Mouse (Mus musculus) kidney, adult 2 months (tissue): ENCODE measurements around the gene Rbl2. TPM values are rescaled to one million over a fixed set of nuclear protein-coding genes. Genes with fewer than 3 reads are reported as not detected.
A peak's percentile ranks its signal among the peaks of the same experiment; 100 is the strongest.

Source experiments
- DNase-seq: peaks from one replicate; pipeline ENCODE4 v3.0.0; 2021
- H3K27ac ChIP-seq: fragments of 200-500 bp; 2 replicates; pipeline ENCODE4 v1.5.1; 2012; ENCODE audit warnings: low read depth, low read length, control low read depth, inconsistent platforms; ENCODE audit not compliant: insufficient read depth
- H3K27me3 ChIP-seq: fragments of 200-500 bp; replicated peaks from 2 replicates; pipeline ENCODE4 v1.6.1; 2012; ENCODE audit warnings: mild to moderate bottlenecking, moderate library complexity, low read length, inconsistent platforms; ENCODE audit not compliant: control insufficient read depth, insufficient read depth
- H3K36me3 ChIP-seq: fragments of 200-500 bp; 2 replicates; pipeline ENCODE4 v1.6.1; 2012; ENCODE audit warnings: mild to moderate bottlenecking, moderate library complexity, low read length, inconsistent platforms; ENCODE audit not compliant: control insufficient read depth, insufficient read depth
- H3K4me1 ChIP-seq: fragments of 200-500 bp; 2 replicates; pipeline ENCODE4 v1.6.1; 2011; ENCODE audit warnings: low read length; ENCODE audit not compliant: control insufficient read depth, insufficient read depth
- H3K4me3 ChIP-seq: fragments of 200-500 bp; 2 replicates; pipeline ENCODE4 v1.5.1; 2011; ENCODE audit warnings: mild to moderate bottlenecking, low read depth, low read length, control low read depth; ENCODE audit not compliant: insufficient read depth
- CTCF ChIP-seq: fragments of 200-500 bp; conservative IDR thresholded peaks from 2 replicates; pipeline ENCODE4 v1.5.1; 2011; ENCODE audit warnings: low read depth, mild to moderate bottlenecking, control low read depth, low read length, moderate library complexity, mixed read lengths; ENCODE audit not compliant: insufficient read depth, insufficient read length
- POLR2A ChIP-seq: fragments of 200-500 bp; IDR thresholded peaks from one replicate; pipeline ENCODE4 v1.6.1; 2011; ENCODE audit warnings: low read depth, low read length, control low read depth
- WGBS: fragments of 180-500 bp; shearing (Covaris S2); methylation state at CpG from one replicate; pipeline ENCODE4 v1.1.7; 2018; 5-methylcytosine and 5-hydroxymethylcytosine counted together
- polyA plus RNA-seq: library from polyadenylated mRNA; depleted of rRNA; stranded (reverse); fragments of >200 nt; gene quantifications from 2 replicates; pipeline ENCODE4 v1.2.3, GENCODE M21; 2012

The Rbl2 gene
- polyA plus RNA-seq, 1 experiment, result 38.1 TPM

DNA sequence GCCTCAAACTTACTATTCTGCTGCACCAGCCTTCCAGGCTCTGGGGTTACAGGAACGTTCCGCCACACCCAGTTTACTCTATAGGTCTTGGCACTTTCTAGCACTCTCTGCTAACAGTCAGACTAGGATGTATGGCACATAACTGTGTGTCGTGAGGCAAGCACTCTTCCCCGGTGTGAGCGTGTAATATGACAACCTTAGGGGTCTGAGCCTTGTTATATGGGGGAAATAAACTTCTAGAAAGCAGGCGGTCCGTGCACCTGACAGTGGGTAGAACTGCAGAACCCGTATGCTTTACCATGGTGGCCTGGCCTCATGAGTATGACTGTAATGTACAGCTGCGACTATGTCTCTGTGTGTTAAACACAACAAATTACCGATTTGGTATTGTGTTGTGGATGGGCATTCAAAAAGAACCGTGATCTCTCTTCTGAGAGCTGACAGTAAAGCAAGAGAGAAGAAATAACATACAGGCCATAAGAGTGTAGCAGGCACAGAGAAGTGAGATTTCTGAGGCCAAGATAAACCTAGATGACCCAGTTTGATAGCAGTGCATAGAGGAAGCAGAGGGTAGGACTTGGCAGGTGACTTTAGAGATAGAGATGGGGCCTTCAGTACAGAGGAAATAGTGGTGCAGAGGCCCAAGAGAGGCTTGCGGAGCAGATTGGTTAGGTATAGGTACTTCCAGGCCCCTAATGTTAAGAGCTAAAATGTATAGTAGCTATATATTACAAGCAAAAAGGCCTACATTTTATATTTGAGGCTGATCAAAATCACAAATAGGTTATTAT is 7.4 kb downstream of the Rbl2 start:
- Histone ChIP-seq H3K27ac (no peak overlapping the region), H3K27me3 (no peaks in the 10 kb centered on the region), H3K4me3 (no peak overlapping the region), H3K36me3 (peaks cover 9% of the 10 kb centered on the region), H3K4me1 (no peaks in the 10 kb centered on the region)
- 92% methylated on average over 12 of the region's 12 CpGs for whole genome bisulfite sequencing
- TF ChIP-seq POLR2A (no peak), CTCF (no peak)
- DNase-seq, result no peak

DNA sequence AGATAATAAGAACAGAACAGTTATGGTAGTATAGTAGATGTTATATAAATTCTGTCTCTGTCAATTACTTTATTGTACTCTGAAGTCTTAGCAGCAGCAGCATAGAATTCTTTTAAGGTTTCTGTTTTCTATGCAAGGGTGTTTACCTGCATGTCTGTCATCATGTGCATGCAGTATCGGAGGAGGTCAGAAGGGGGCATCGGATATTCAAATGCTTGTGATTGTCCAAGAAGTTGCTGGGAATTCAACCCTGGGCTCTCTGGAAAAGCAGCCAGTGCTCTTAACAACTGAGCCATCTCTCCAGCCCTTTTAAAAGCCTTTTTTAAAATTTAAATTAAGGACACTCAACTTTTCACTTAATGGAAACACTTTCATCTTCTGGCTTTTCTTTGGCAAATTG is 9.8 kb downstream of the Rbl2 start:
- WGBS, result 96% methylated on average over 2 of the region's 2 CpGs
- DNase-seq, result no peak
- Histone ChIP-seq H3K4me1 (no peaks in the 10 kb centered on the region), H3K36me3 (peaks cover 14% of the 10 kb centered on the region), H3K4me3 (no peak overlapping the region), H3K27ac (no peak overlapping the region), H3K27me3 (no peaks in the 10 kb centered on the region)
- no peak for TF ChIP-seq POLR2A
- no peak for TF ChIP-seq CTCF

DNA sequence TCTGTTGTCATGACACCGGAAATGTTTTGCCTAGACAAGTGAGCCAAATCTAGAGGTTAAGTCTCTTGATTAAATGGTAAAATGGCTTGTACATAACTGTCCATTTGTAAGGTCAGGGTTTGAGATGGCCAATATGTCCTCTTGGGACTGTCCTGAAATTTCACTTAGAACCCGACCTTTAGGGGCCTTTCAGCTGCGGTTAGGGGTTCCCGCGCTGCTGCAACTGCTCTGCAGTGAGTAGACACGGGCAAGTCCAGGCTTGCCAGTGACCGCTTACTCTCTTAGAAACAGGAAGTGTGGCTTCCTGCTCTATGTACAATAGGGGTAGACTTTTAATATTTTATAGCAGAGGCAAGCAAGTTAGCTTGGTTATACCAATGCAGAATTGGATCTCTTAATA is 12.1 kb downstream of the Rbl2 start:
- Histone ChIP-seq H3K36me3 (peaks cover 13% of the 10 kb centered on the region), H3K27ac (peak overlapping the region; percentile 26; the same call in 1 of the 2 replicates), H3K27me3 (no peaks in the 10 kb centered on the region), H3K4me3 (no peak overlapping the region), H3K4me1 (no peaks in the 10 kb centered on the region)
- WGBS, result 64% methylated on average over 7 of the region's 7 CpGs
- DNase-seq, result no peak
- no peak for TF ChIP-seq CTCF
- no peak for TF ChIP-seq POLR2A

DNA sequence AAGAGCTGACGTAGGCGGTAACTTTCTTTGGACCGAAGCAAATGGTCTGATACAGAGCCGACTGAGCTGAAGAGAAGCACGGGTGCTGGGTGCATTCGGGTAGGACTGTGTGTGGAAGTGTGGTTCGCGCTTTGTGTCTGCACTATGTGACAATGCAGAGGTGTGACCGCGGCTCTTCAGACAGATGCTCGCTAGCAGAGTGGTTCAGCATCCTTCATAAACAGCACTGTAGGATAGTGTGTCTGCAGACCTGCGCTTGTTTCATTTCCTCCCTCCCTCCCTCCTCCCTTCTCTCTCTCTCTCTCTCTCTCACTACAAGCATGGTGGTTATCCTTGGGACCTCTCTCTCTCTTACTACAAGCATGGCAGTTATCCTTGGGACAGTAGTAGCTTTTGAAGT is 12.6 kb downstream of the Rbl2 start:
- Histone ChIP-seq H3K27ac (no peak overlapping the region), H3K4me3 (no peak overlapping the region)
- WGBS, result 83% methylated on average over 12 of the region's 12 CpGs

DNA sequence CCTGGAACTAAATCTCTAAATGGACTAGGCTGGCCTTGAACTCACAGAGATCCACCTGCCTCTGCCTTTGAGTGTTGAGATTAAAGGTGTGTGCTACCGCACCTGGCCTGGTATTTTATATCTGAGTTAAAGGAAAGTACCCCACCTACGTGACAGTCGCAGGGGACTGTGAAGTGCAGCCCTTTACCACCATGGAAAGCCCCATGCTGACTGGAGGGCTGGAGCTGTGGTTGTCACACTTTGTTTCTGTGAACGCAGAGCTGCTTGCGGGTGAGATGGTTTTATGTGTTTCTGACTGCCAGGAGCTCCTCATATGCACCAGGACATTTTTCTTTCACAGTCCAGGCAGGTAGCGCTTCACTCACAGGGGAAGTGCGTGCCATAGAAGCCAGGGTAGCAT is 18.6 kb downstream of the Rbl2 start:
- peak overlapping the region; percentile 86 for H3K27ac ChIP-seq
- no peak overlapping the region for H3K4me3 ChIP-seq
- H3K4me1 ChIP-seq, result peaks cover 5% of the 10 kb centered on the region; the same call in 1 of the 2 replicates
- H3K36me3 ChIP-seq, result peaks cover 20% of the 10 kb centered on the region
- no peak for TF ChIP-seq CTCF
- TF ChIP-seq POLR2A, result no peak
- DNase-seq, result no peak
- no peaks in the 10 kb centered on the region for H3K27me3 ChIP-seq
- 96% methylated on average over 7 of the region's 7 CpGs for WGBS

More for the DNA sequence above, 12.6 kb downstream of the Rbl2 start:
- H3K27me3 ChIP-seq, result no peaks in the 10 kb centered on the region
- peaks cover 13% of the 10 kb centered on the region for H3K36me3 ChIP-seq
- no peaks in the 10 kb centered on the region for H3K4me1 ChIP-seq
- no peak for DNase-seq
- no peak for TF ChIP-seq POLR2A
- TF ChIP-seq CTCF, result no peak

DNA sequence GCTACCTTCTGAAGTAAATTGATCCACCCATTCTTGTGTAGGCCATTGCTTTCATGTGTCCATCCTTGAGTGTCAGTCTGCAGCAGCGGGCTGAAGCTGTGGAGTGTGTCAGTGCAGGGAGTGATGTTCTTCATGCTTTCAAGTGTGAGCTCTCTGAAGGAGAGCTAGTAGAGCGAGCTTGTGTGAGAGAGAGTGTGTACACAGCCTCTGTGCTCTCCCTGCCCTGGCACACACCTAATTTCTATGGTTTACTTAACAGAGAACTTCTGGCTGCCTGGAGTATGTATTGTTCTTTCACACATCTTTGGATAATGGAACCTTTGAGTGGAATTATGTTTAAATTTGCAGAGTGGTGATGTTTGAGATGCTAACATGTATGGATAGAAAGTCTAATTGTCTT is 19.7 kb downstream of the Rbl2 start:
- no peak for DNase-seq
- H3K36me3 ChIP-seq, result peaks cover 16% of the 10 kb centered on the region

DNA sequence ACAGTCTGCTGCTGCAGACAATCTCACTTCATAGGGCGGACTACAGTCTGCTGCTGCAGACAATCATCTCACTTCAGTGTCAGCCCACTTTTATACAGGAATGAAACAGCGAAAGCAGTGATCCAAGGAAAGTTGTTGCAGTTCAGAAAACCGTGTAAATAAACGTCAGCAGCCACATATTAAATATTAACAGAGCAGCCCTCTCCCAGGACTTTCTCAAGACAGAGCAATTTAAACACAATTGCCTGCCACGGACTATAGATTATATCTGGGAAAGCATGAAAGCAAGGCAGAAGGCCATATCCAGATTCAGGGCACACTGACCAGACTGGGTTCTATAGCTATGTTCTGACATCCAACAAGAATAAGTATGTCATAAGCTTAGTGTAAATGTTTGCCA is 24.3 kb downstream of the Rbl2 start:
- peak overlapping the region; percentile 74 for H3K27ac ChIP-seq
- H3K36me3 ChIP-seq, result peaks cover 20% of the 10 kb centered on the region
- H3K27me3 ChIP-seq, result no peaks in the 10 kb centered on the region
- TF ChIP-seq POLR2A (no peak), CTCF (no peak)
- H3K4me1 ChIP-seq, result peaks cover 10% of the 10 kb centered on the region; the same call in 1 of the 2 replicates
- DNase-seq, result peak; percentile 83
- no peak overlapping the region for H3K4me3 ChIP-seq
- 39% methylated on average over 5 of the region's 5 CpGs for WGBS

More for the DNA sequence above, 19.7 kb downstream of the Rbl2 start:
- H3K4me3 ChIP-seq, result no peak overlapping the region
- no peak for TF ChIP-seq POLR2A
- no peak for TF ChIP-seq CTCF
- H3K4me1 ChIP-seq, result peaks cover 10% of the 10 kb centered on the region; the same call in 1 of the 2 replicates
- no peak overlapping the region for H3K27ac ChIP-seq
- no peaks in the 10 kb centered on the region for H3K27me3 ChIP-seq
- WGBS, result 91% methylated on average over 2 of the region's 2 CpGs
